In genomic region chr5:66760747-66761146, GRCm38 (mm10) we compare ENCODE assay signal across 16 mouse cellular contexts. TPM values are rescaled to one million over a fixed set of nuclear protein-coding genes. Genes with fewer than 3 reads are reported as not detected.
DNase-seq lines count a peak whose midpoint lies in the region; ATAC-seq lines count a peak whose summit lies in the region.
"Had no signal": no experiment of that assay in that cellular context is flagged by ENCODE, and none has a peak within 500 bp of the region (broad histone marks: within the 10 kb centered on the region; RNA-seq: fewer than 3 reads in every experiment).

No protein-coding gene starts in this region.

- H3K4me1 ChIP-seq in heart, embryonic 13.5 days = 0 out of 2 replicates have a peak, but pooled peaks cover 5% of the 10 kb centered on the region

- H3K27ac ChIP-seq in heart, embryonic 13.5 days (replicated peaks) = no peak overlapping the region
- H3K27ac ChIP-seq: embryonic facial prominence, embryonic 15.5 days; forebrain, embryonic 12.5 days; kidney, embryonic 15.5 days; liver, embryonic 14.5 days; midbrain, embryonic 10.5 days had no signal

- H3K4me2 ChIP-seq in heart, embryonic 13.5 days = 0 out of 2 replicates have a peak overlapping the region, but pooled peaks have one; percentile 2
- H3K4me2 ChIP-seq: embryonic facial prominence, embryonic 15.5 days; forebrain, embryonic 12.5 days; kidney, embryonic 15.5 days had no signal

- H3K9ac ChIP-seq in heart, embryonic 13.5 days = no peak overlapping the region
- H3K9ac ChIP-seq: embryonic facial prominence, embryonic 15.5 days; forebrain, embryonic 12.5 days; kidney, embryonic 15.5 days; liver, embryonic 14.5 days had no signal

- H3K4me3 ChIP-seq in heart, embryonic 13.5 days = no peak overlapping the region
- H3K4me3 ChIP-seq: embryonic facial prominence, embryonic 15.5 days; forebrain, embryonic 12.5 days; kidney, embryonic 15.5 days; midbrain, embryonic 10.5 days had no signal

- WGBS in heart, embryonic 13.5 days = 59% methylated on average over 10 of the region's 10 CpGs

- no peaks in the 10 kb centered on the region for H3K9me3 ChIP-seq in heart, embryonic 13.5 days
- H3K9me3 ChIP-seq: embryonic facial prominence, embryonic 15.5 days; forebrain, embryonic 12.5 days; kidney, embryonic 15.5 days; midbrain, embryonic 10.5 days had no signal

- H3K36me3 ChIP-seq in heart, embryonic 13.5 days = no peaks in the 10 kb centered on the region
- H3K36me3 ChIP-seq: embryonic facial prominence, embryonic 15.5 days; forebrain, embryonic 12.5 days; G1E; kidney, embryonic 15.5 days; midbrain, embryonic 10.5 days had no signal

- ATAC-seq in frontal cortex, adult (ENCODE audit: low TSS enrichment) = peak; percentile 53
- ATAC-seq in heart, embryonic 13.5 days (ENCODE audit: extremely low read depth, insufficient number of reproducible peaks, low FRiP score, low TSS enrichment) = no peak

- DNase-seq in frontal cortex, postnatal 10 days (ENCODE audit: low spot score in 2 of 2) = no peak
- peak; percentile 27 for DNase-seq in right cerebral cortex, postnatal 25 days
- DNase-seq in right cerebral cortex, adult 2 months (ENCODE audit: low spot score in 2 of 2) = no peak
- peak; percentile 85 for DNase-seq in skeletal muscle tissue, adult 2 months (ENCODE audit: low read depth, low spot score)
- DNase-seq in kidney, adult 8-10 months = no peak
- no peak for DNase-seq in urinary bladder, postnatal 10 days (ENCODE audit: low spot score)
- DNase-seq: adrenal gland, adult 2 months; thymus, postnatal 14 days had no signal

- H3K27me3 ChIP-seq in heart, embryonic 13.5 days (replicated peaks) = peaks cover 34% of the 10 kb centered on the region
- H3K27me3 ChIP-seq: embryonic facial prominence, embryonic 15.5 days; forebrain, embryonic 12.5 days; kidney, embryonic 15.5 days had no signal

RNA-seq across cellular contexts. Expression of gene Limch1, which starts 15.1 kb away (rescaled TPM):
- polyA plus RNA-seq in heart, embryonic 13.5 days (2015; fragmentation: Nextera tagmentation; extraction: Ambion mirVana) = 24.6 and 25.1 TPM in 2 replicates
- polyA plus RNA-seq: G1E had no signal

Comparison
In these comparisons a context has a peak if more than half of its experiments do, and no peak if none do; other contexts are left out.
1. DNase-seq: peak in right cerebral cortex, postnatal 25 days (single experiment) and skeletal muscle tissue, adult 2 months (single experiment); none in frontal cortex, postnatal 10 days (0 of 2), right cerebral cortex, adult 2 months (0 of 2), kidney, adult 8-10 months (0 of 2) and urinary bladder, postnatal 10 days (single experiment).